Mouse (Mus musculus) large intestine, adult 2 months (tissue): Measurements from ENCODE around the gene Gpc1. TPM values are rescaled to one million over a fixed set of nuclear protein-coding genes. Genes with fewer than 3 reads are reported as not detected.

Experiments
- DNase-seq: peaks from one replicate; pipeline ENCODE4 v3.0.0-alpha.2; 2012; ENCODE audit warnings: low read depth, low spot score
- WGBS: fragments of 180-500 bp; shearing (Covaris S2); methylation state at CpG from one replicate; pipeline ENCODE4 v1.1.7; 2018; 5-methylcytosine and 5-hydroxymethylcytosine counted together
- polyA plus RNA-seq: library from polyadenylated mRNA; depleted of rRNA; stranded (reverse); fragments of >200 nt; gene quantifications from 2 replicates; pipeline ENCODE4 v1.2.3, GENCODE M21; 2012; rRNA removed

Gene Gpc1
- 6.8 and 7.5 TPM in 2 replicates for polyA plus RNA-seq

DNA sequence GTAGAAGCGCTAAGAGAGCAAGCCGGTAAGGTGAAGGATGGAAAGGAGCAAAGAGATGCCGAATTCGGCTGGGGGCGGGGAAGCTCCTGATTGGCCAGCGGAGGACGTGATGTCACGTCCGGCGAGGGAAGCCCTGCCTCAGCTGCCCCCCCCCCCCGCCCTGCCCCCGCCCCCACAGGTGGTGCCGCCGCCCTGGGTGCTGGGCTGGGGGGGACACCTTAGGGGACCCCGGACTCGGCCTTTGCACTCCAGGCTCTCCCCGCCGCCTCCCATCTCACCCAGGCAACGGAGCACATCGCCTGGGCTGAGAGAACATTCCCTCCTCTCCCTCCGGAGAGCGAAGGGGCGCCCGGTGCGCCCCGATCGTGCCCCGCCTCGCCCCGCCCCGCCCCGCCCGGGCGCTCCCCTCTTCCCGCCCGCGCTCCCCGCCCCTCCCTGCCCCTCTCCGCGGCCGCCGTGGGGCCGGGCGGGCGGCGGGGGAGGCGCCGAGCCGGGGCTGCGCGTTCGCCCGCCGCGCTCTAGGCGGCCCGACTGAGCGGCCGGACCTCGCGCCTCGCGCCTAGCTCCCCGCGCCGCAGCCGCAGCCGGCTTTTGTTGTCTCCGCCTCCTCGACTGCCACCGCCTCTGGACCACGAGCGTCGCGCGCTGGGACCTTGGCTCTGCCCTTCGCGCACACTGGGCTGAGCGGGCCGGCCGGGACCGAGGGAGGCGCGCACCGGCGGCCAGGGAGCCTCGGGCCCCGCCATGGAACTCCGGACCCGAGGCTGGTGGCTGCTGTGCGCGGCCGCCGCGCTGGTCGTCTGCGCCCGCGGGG, at the start of gene Gpc1:
Gpc1 (plus strand) TSS at position 458 of the 814 bp plus-strand sequence.
- no peak for DNase-seq

DNA sequence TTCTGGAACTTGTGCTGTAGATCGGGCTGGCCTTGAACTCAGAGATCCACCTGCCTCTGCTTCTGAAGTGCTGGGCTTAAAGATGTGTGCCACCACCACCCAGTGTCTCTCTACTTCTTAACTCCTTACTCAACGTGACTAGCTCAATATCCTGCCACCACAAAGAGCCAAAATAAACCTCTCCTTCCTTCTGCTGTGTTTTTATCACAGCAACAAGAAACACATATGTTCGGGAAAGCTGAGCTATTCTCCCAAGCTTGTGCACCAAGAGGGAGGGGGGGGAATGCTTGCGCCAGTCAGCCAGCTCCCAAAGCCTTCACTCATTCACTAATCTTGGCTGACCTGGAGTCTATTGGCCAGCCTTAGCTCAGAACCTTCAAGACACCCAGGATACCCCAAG, 49.6 kb upstream of the Gpc1 start:
- DNase-seq = no peak
- 71% methylated on average over 4 of the region's 4 CpGs for WGBS

More for the DNA sequence above, at the start of gene Gpc1:
- under 1% methylated on average over 73 of the region's 99 CpGs for WGBS

- 57% methylated on average over 6 of the region's 6 CpGs for WGBS
- DNase-seq = no peak
These were observed 48.9 kb upstream of the Gpc1 start for GRCm38 (mm10) chr1:92782587-92782986.

DNA sequence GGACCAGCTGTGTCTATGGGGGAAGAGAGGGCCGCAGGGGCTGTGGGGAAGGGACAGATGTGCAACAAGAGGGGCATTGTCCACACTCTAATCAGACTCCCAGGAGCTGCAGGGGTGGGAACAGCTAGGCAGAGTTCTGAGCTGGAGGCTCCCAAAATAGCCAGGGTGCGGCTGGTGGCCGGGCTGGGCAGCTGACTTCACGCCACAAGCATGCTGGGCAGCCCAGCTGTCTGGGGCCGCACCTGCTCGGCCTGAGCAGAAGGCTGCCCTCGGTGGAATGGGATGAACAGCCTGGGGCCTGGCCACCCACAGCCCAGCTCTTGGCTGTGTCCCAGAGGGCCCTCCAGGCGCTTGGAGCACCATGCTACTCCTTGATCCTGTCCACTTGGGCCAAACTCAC, 44.2 kb upstream of the Gpc1 start:
- DNase-seq = no peak
- 45% methylated on average over 8 of the region's 8 CpGs for WGBS

DNA sequence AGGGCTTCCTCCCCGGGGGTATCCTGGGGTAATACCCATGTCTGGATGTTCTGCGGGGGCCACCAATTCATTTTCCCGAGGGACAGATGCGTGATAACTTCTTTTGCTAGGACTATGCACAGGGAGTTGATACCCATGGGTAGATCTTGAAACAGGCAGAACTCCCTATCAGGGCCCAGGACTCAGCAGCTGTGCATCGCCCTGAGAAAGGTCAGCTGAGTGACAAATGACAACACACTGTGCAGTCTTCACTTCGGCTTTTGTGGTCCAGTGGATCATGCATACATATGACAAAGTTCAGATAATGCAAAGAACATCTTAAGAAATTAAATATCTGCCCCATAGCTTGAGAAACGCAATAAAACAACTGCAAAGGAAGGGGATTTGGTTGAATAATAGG, 43.4 kb upstream of the Gpc1 start:
- DNase-seq = no peak
- WGBS = 88% methylated on average over 7 of the region's 7 CpGs

GRCm38 (mm10) chr1:92790628-92791027, 40.8 kb upstream of the Gpc1 start:
- WGBS = 33% methylated on average over 7 of the region's 7 CpGs
- no peak for DNase-seq

DNA sequence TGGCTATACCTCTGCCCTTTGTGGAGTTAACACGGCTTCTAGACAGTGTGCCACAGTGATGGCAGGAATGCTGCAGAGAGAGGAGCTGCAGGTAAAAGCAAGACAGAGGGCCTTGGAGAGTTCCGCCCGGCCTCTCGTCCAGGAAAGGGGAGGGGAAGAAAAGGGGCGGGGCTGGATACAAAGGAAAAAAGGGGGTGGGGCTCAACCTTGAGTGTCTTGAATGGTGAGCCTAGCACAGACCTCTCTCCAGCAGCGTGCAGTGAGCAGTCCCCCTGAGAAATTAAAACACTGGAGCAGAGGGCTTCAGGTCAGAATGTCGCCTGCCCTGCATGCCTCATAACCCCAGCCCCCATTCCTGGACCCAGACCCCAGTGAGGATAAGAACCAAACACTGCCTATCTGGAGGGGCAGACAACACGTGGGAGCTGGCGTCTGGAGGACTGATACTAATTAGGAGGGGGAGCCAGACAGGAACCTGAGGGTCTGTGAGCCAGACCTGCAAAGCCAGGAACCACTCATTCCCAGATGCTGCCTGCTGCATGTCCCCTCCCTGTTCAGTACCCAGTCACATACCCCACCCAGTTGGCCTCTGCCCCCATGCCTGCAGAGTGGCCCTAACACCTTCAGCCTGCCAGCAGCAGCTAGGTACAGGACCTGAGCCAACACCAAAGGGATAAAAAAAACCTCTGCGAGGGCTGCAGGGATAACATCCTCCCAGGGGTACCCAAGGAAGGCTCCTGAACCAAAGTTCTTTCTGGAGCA, 40.2 kb upstream of the Gpc1 start:
- no peak for DNase-seq
- WGBS = 6% methylated on average over 10 of the region's 10 CpGs

GRCm38 (mm10) chr1:92793781-92794180, 37.7 kb upstream of the Gpc1 start:
- DNase-seq = no peak
- WGBS = 60% methylated on average over 5 of the region's 5 CpGs

DNA sequence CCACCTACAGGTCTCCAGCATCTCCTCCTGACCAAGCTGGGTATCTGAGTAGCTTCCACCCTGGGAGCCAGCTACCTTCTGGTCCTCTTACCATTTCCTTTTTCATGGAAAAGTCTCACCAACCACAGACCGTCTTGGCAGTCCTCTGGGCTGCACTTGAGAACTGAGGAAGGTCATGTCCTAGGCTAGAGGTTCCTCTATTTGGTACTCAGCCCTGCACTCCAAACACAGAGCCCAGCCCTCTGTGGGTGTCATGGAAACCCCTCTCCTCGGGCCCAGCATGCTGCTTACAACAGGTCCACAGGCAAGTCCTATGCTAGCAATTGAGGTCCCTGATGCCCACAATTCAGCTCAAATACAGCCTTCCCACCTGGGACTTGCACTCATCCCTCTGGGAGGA, 33.0 kb upstream of the Gpc1 start:
- DNase-seq = no peak
- 69% methylated on average over 2 of the region's 2 CpGs for WGBS

DNA sequence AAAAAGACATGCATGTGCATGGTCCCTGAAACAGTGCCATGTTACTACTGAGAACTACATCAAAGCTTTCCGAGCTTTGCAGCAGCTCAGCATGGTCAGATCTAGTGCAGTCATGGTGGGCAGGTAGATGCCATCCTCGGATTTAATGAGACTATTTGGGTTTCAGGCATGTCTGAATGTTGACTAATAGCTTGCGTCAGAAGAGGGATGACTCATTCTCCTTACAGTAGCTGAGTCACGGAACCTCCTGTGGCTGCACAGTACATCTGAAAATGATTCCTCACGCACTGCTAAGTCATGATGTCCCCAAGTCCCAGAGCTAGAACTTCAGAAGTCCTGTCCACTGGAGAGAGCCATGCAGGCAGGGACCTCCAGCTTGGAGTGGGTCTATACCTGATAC, 31.8 kb upstream of the Gpc1 start:
- WGBS = 51% methylated on average over 5 of the region's 5 CpGs
- DNase-seq = no peak

DNA sequence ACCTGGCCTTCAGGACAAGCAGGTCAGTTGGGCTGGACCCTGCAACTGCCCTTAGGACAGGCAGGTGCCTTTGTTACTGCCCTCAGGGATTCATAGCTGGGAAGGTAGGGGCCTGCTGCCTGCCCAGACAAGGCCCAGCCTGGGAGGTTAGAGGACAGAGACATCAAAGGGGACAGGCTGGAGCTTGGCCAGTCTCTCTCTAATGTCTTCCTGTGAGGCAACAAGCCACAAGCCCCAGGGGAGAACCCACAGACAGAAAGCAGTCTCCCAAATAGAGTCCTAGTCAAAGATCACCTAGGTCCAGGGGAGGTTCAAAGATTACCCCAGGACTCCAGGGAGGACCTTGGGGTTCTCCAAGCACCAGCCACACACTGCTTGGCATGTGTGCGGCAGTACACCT, 29.1 kb upstream of the Gpc1 start:
- 97% methylated on average over 1 of the region's 1 CpGs for WGBS

GRCm38 (mm10) chr1:92803376-92803775, 28.1 kb upstream of the Gpc1 start:
- 56% methylated on average over 4 of the region's 4 CpGs for WGBS
- DNase-seq = no peak

More for the DNA sequence above, 29.1 kb upstream of the Gpc1 start:
- DNase-seq = no peak

GRCm38 (mm10) chr1:92805181-92805580, 26.3 kb upstream of the Gpc1 start:
- DNase-seq = no peak
- 67% methylated on average over 5 of the region's 5 CpGs for WGBS

DNA sequence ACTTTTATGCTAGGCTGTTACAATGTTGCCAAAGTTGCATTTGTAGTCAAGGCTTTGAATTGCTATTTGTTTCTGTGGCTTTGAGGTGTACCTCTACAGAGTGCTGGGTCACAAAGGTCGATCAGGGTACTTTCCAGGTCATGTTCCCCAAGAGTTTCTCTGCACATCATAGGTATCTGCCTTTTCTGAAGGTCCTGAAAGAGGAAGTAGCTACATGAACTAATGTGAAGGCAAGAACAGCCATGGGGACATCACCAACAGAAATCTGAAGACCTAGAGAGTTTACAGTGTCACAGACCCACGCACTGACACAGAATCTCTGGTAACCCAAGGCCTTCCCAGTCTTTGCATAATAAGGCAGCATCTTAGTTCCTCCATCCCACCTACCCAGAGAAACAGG, 25.6 kb upstream of the Gpc1 start:
- WGBS = 64% methylated on average over 2 of the region's 2 CpGs
- DNase-seq = no peak

DNA sequence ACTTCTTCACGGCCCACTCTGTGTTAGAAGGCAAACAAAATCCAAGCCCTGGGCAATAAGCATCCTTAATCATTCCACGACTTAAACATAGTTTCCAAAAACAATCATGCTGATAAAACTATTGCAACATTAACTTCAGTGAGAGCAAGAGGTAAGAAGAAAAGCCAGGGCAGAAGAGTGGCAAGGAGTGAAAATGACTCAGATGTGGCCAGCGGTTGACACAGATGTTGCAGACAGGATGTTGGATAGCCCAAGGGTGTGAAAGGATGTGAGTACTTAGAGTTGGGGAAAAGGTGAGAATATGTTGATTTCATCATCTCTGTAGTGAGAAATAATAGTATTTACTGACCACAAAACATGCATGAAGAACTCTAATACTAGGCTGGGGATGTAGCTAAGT, 24.7 kb upstream of the Gpc1 start:
- 53% methylated on average over 3 of the region's 3 CpGs for WGBS
- DNase-seq = no peak

DNA sequence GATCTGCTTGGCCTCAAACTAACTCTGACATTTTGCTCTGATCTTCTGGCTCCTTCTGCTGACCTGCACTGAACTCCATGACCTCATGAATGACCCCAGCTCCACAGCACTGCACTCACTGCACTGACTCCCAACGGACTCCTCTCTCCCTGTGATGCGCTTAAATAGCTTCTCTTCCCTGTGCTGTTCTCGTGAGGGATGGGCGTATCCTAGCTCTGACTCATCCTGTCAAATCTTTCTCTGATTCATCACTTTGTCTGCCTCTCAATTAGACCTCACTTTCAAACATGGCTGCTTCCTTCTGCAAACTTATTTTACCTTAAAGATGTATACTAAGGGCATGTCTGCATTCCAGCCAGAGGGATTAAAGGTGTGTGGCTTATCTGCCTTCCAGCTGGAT, 21.8 kb upstream of the Gpc1 start:
- WGBS = 82% methylated on average over 4 of the region's 4 CpGs
- no peak for DNase-seq

DNA sequence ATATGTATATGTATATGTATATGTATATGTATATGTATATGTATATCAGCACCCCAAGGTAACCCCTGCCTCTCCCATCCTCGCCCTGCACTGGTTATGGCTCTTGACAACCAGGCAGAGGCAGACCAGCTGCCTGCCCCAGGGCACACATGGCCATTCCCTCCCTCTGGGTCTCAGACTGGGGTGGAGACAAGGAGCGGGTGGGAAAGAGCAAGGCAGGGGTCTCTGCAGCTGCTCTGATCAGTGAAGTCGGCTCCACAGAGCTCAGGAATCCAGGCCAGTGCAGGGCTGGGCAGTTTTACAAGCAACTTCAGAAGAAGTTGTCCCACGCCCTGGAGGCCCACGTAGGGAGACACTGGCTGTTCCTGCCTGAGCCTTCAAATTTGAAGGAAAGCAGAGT, 17.1 kb upstream of the Gpc1 start:
- DNase-seq = no peak
- WGBS = 47% methylated on average over 5 of the region's 5 CpGs

GRCm38 (mm10) chr1:92815100-92815499, 16.3 kb upstream of the Gpc1 start:
- DNase-seq = no peak
- WGBS = 36% methylated on average over 9 of the region's 9 CpGs

- no peak for DNase-seq
- 66% methylated on average over 5 of the region's 5 CpGs for WGBS
These were observed 15.6 kb upstream of the Gpc1 start for GRCm38 (mm10) chr1:92815756-92816294.

DNA sequence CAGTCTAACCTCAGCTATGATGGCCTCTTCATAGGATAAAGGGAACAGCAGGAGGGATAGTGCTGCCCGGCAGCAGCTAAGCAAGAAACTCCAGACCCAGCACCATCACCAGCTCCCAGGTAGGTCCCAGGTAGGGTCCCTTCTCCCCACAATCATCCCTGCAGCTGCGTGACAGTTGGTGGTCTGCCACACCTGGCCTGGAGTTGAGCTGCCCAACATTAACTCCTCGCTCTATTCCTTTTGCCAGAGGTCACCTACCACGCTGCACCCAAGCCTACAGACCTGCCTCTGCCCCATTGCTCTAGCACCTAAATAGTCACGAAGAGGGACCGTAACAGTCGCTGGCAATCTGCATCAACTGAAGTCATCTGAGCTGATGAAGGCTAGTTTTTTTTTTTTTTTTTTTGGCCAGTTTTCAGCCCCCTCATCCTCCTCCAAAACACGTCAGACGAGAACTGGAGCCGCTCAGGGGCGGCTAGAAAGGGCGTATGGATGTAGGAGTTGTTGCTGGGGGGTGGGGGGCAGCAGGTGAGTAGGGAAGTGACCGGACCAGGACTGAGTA, 738 bp upstream of the Gpc1 start:
- no peak for DNase-seq
- WGBS = 13% methylated on average over 13 of the region's 13 CpGs
